Mouse (Mus musculus) olfactory bulb, adult 2 months (tissue): ENCODE data around the gene Stra8. TPM values are rescaled to one million over a fixed set of nuclear protein-coding genes. Genes with fewer than 3 reads are reported as not detected.

Experiments
- H3K27ac ChIP-seq: fragments of 200-500 bp; 2 replicates; pipeline ENCODE4 v1.5.1; 2012; ENCODE audit warnings: low read depth, low read length; ENCODE audit not compliant: insufficient read depth
- H3K4me1 ChIP-seq: fragments of 200-500 bp; 2 replicates; pipeline ENCODE4 v1.6.1; 2012; ENCODE audit warnings: low read length; ENCODE audit not compliant: control insufficient read depth, insufficient read depth
- H3K4me3 ChIP-seq: fragments of 200-500 bp; 2 replicates; pipeline ENCODE4 v1.5.1; 2012; ENCODE audit warnings: mild to moderate bottlenecking, low read depth, low read length, moderate library complexity; ENCODE audit not compliant: insufficient read depth
- CTCF ChIP-seq: fragments of 200-500 bp; IDR thresholded peaks from 2 replicates; pipeline ENCODE4 v1.5.1; 2012; ENCODE audit warnings: low read depth, mild to moderate bottlenecking, low read length, moderate library complexity; ENCODE audit not compliant: insufficient read depth
- POLR2A ChIP-seq: fragments of 200-500 bp; IDR thresholded peaks from 2 replicates; pipeline ENCODE4 v1.6.1; 2012; ENCODE audit warnings: mild to moderate bottlenecking, low read depth, low read length, moderate library complexity; ENCODE audit not compliant: insufficient read depth
- WGBS: fragments of 180-500 bp; shearing (Covaris S2); methylation state at CpG from one replicate; pipeline ENCODE4 v1.1.7; 2018; 5-methylcytosine and 5-hydroxymethylcytosine counted together
- polyA plus RNA-seq: library from polyadenylated mRNA; stranded (reverse); fragments of >200 nt; gene quantifications from 2 replicates; pipeline ENCODE4 v1.2.4, GENCODE M21; 2012; ENCODE audit warnings: low replicate concordance; ENCODE audit not compliant: missing spikeins, insufficient read depth, insufficient read length

Gene Stra8
- polyA plus RNA-seq, 1 experiment = not detected

GRCm38 (mm10) chr6:34907696-34908260, 12.2 kb upstream of the Stra8 start:
- 87% methylated on average over 18 of the region's 18 CpGs for WGBS
- TF ChIP-seq CTCF = no peak
- no peak for TF ChIP-seq POLR2A
- H3K4me3 ChIP-seq = no peak overlapping the region
- H3K27ac ChIP-seq = no peak overlapping the region
- H3K4me1 ChIP-seq = peaks cover 15% of the 10 kb centered on the region

DNA sequence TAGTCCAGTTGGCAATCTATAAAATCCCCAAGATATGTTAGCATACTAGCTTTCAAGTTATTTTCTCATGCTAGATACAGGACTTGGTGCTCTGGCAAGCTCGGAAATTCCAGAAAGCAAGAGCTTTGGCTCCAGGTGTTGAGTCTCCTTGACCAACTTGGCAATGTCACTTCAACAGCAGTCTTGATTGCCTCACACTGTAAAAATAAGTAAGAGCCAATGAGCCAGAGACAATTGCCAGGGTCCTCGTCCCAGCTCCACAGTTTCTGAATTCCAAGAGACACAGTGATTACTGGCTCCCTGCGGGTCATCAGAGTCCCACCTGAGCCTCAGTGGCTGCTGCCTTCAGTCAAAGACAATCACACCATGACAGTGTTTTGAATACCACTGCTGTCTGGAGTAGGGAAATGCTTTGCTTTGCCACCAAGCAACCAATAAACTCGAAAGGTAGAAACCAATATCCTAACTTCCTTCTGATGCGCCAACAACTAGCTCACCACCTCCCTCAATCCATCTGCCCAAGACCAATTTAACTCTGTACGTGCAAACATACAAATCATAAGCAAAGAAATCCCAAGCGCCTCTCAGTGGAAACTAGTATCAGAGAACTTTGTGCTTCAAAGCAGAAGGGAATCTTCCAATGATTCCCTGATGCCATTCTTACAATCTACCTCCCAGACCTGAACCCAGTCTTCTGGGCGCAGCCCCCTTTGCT, 10.2 kb upstream of the Stra8 start:
- H3K4me3 ChIP-seq = peak overlapping the region; percentile 80
- H3K4me1 ChIP-seq = peaks cover 15% of the 10 kb centered on the region
- H3K27ac ChIP-seq = no peak overlapping the region
- TF ChIP-seq CTCF = no peak
- no peak for TF ChIP-seq POLR2A
- 34% methylated on average over 8 of the region's 8 CpGs for WGBS

DNA sequence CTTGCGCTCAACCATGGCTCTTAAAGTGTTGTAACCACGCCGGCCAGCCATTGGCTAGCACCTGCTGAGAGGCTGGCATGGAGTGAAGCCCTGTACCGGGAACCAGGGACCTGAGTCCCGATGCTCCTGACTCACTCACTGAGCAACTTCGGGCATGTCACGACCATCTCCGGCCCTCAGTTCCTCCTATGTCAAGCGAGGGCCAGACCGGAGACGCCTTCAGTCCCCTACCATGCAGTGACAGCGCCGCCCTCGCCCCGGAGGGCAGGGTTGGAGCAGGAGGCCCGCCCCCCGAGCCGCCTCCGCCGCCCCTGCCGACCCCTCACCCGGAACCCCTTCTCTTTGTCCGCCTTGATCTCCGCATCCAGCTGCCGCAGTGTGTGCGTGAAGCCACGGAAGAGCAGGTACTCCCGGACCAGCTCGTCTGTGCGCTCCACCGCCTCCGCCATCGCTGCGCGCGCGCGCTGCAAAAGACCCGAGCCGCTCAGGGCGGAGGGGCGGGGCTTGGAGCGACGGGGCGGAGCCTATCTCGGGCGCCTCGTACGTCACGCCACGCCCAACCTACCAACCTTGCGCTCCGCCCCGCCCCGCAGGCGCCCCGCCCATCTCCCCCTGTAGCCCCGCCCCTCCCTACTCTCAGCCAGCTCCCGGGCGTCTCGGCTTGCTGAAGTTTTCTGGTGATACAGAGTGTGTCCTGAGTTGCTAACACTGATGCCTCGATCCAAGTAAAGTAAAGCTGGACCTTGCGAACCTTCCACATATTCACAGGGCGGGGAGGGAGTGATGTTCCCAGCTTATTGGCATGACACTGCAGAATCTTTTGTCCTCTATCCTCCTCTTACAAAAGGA, 9.4 kb upstream of the Stra8 start, which contains the start of gene Wdr91:
Gene Wdr91 (minus strand): TSS at position 506 of the 849 bp plus-strand sequence.
- under 1% methylated on average over 64 of the region's 64 CpGs for WGBS
- Histone ChIP-seq H3K4me3 (peak within 1 kb of the TSS; percentile 80), H3K27ac (0 out of 2 replicates have a peak within 1 kb of the TSS, but pooled peaks have one; percentile 34), H3K4me1 (peaks cover 15% of the 10 kb centered on the region)
- TF ChIP-seq CTCF (no peak), POLR2A (peak; percentile 91)

DNA sequence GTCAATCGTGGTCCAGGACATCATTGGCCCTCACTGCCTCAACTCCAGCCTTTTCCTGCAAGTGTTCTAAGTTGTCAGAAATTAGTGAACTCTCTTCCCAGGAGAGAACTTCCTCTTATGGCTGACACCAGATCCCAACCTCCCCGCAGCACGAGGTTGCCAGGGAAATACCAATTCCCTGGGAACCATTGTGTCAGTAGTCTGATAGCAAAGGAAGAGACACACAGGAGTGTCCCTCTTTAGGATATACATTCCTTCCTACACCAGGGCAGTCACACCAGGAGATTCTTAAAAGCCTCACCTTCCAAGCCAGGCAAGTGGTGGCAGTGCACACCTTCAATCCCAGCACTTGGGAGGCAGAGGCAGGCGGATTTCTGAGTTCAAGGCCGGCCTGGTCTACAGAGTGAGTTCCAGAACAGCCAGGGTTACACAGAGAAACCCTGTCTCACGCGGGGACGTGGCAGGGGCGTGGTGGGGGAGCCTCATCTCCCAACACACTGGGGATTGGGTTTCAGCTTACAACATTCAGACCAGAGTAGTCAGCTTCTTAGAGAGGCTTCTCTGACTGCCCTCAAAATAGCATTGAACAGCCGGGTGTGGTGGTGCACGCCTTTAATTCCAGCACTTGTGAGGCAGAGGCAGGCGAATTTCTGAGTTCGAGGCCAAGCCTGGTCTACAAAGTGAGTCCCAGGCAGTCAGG, 6.5 kb upstream of the Stra8 start:
- peaks cover 4% of the 10 kb centered on the region for H3K4me1 ChIP-seq
- H3K4me3 ChIP-seq = no peak overlapping the region
- no peak overlapping the region for H3K27ac ChIP-seq
- TF ChIP-seq POLR2A (no peak), CTCF (no peak)
- 91% methylated on average over 13 of the region's 13 CpGs for WGBS

DNA sequence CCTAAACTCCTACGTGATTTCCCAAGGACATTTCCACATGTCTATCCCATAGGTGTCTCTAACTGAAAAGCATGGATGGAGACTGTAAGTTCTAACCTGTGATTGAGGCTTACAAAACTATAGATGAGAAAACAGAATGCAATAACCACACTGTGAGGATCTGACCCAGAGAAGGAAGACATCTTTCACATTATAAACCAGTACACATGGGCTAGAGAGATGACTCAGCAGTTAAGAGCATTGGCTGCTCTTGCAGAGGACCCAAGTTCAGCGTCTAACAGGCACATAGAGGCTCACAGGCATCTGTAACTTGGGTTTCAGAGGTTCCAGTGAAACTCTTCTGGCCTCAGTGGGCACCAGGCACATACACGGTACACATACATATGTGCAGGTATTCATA, 5.5 kb upstream of the Stra8 start:
- H3K4me3 ChIP-seq = no peak overlapping the region
- H3K4me1 ChIP-seq = peaks cover 4% of the 10 kb centered on the region
- WGBS = 89% methylated on average over 3 of the region's 3 CpGs
- H3K27ac ChIP-seq = no peak overlapping the region
- TF ChIP-seq CTCF (no peak), POLR2A (no peak)

DNA sequence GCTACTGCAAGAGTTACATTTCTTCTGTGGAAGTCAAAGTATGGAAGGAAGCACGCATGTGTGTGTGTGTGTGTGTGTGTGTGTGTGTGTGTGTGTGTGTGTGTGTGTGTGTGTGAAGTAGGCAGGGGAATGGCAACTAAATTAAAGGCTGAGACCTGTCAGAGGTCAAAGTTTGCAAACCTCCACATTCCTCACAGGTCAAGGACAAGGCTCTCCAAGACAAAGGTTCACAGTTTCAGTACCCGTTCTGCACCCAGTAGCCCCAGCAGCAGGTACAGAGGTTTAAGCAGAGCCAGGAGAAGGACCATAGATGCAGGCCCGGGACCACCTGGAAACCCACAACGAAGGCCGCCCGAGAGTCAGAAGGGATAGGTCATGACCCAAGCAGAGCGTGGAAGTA, 817 bp upstream of the Stra8 start:
- Histone ChIP-seq H3K4me1 (no peaks in the 10 kb centered on the region), H3K27ac (no peak overlapping the region), H3K4me3 (no peak overlapping the region)
- WGBS = 91% methylated on average over 7 of the region's 7 CpGs
- TF ChIP-seq POLR2A (no peak), CTCF (no peak)

GRCm38 (mm10) chr6:34920631-34921030, 668 bp downstream of the Stra8 start:
- Histone ChIP-seq H3K4me1 (no peaks in the 10 kb centered on the region), H3K27ac (no peak overlapping the region), H3K4me3 (no peak overlapping the region)
- TF ChIP-seq POLR2A = no peak
- TF ChIP-seq CTCF = no peak
- WGBS = 95% methylated on average over 12 of the region's 12 CpGs

- TF ChIP-seq POLR2A (no peak), CTCF (0 out of 2 replicates have a peak, but pooled peaks have one; percentile 41)
- no peaks in the 10 kb centered on the region for H3K4me1 ChIP-seq
- H3K27ac ChIP-seq = no peak overlapping the region
- no peak overlapping the region for H3K4me3 ChIP-seq
- 54% methylated on average over 14 of the region's 14 CpGs for whole genome bisulfite sequencing
These were observed 2.0 kb downstream of the Stra8 start for GRCm38 (mm10) chr6:34921941-34922340.
